Mouse (Mus musculus) retina, adult 2 months (tissue): ENCODE data around the gene Mob3b.

Experiments used
- DNase-seq: peaks from one replicate; pipeline ENCODE4 v3.0.0-alpha.2; 2012; ENCODE audit warnings: low read depth, low spot score

Mob3b gene

DNA sequence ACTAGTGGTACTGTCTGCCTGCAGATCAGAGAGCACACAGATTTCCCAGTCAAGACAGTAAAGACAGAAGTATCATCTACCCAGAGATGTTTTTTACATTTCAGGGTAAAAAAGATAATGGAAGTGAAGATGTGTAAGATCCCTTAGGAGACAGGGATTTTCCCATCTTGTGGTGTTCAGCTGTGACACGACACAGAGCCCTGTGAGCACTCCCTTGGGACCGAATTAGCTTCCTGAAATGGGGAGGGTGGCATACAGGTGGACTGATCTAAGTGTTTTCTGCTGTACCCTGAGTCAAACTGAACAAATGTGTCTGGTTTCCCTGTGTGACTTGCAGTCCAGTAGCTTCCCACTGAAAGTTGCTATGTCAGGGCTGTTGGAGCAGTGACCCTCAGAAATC, 42.3 kb downstream of the Mob3b start:
- no peak for DNase-seq

DNA sequence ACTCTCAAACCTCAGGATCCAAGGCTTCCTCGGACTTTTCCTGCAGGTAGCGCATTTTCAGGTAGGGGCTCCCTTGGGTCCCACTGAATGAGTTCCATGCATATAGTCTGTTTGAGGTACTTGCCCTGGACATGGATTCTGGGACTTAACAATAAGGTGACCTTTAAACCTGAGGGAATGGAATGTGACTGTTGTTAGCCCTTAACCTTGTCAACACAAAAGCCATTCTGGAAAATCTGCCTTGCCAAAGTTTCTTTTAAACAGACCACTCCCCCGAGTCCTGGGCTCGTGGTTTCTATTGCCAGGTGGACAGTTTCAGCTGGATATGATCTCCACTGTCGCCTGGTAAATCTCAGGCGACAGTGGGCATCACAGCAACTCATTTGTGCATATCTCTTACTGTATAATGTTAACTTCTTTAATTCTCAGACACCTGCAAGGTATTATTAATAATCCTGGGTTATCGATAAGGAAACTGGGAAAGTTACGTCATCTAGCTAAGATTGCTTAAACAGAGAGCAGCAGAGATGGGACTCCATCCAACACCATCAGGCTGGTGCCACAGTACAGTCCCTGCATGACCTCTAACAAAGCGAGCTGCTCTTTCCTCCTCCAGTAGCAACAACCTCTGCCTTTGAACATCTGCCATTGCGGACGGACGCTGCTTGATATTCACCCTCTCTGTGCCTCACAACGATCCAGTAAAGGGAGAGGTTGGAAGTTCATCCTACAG, 43.6 kb downstream of the Mob3b start:
- DNase-seq: no peak

GRCm38 (mm10) chr4:35112452-35112851, 44.8 kb downstream of the Mob3b start:
- no peak for DNase-seq

DNA sequence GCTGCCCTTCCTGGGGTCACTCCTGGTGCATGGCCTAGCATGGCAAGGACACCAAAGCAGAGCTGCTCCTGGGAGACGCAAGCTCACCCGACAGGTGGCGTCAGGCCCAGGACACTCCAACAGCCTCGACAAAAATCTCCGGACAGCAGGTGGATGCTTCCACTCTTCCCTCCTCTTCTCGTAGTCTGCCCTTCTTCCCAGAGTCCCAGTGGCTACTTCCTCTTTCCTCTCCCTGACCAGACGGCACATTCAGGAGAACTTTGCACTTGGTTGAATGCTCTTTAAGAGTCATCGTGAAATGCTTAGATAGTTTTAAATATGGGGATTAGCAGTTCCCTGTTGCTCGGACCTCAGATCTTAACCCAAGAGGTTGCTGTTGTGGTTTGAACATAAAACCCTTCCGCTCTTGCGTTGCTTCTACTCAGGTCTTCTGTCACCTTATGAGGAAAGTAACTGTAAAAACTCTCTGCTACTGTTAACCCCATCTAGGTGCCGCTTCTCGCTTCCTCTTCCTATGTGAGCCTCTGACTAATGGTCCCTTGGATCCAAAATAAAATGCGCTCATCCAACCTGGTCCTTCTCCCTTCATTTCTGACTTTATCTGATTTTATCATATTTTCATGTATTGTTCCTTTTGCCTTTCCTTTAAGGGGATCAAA, 52.0 kb downstream of the Mob3b start:
- DNase-seq: no peak

- no peak for DNase-seq
These were observed 56.1 kb downstream of the Mob3b start for GRCm38 (mm10) chr4:35101201-35101600.

- DNase-seq: peak; percentile 11
These were observed 57.2 kb downstream of the Mob3b start for GRCm38 (mm10) chr4:35099865-35100780.

- DNase-seq: no peak
These were observed 57.9 kb downstream of the Mob3b start for GRCm38 (mm10) chr4:35099210-35099864.

GRCm38 (mm10) chr4:35098552-35098951, 58.7 kb downstream of the Mob3b start:
- DNase-seq: no peak

GRCm38 (mm10) chr4:35096226-35097175, 60.8 kb downstream of the Mob3b start:
- DNase-seq: no peak

DNA sequence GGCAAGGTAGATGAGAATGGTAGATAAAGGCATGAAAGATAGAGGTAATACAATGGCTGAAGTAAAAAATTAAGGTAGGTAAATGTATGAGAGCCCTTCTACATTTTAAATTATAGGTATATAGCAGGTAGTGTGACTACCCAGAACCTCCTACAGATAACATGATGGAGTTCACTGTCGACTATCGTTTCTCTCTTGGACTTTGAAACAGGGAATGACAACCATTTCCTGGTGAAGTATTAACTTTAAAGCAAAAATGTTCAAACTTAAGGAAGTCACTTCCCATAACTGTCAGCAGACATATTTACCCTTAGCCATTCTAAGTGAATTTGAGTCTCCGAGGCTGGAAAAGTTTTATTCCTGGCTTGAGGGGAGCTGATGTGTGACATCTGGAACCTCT, 64.8 kb downstream of the Mob3b start:
- no peak for DNase-seq

DNA sequence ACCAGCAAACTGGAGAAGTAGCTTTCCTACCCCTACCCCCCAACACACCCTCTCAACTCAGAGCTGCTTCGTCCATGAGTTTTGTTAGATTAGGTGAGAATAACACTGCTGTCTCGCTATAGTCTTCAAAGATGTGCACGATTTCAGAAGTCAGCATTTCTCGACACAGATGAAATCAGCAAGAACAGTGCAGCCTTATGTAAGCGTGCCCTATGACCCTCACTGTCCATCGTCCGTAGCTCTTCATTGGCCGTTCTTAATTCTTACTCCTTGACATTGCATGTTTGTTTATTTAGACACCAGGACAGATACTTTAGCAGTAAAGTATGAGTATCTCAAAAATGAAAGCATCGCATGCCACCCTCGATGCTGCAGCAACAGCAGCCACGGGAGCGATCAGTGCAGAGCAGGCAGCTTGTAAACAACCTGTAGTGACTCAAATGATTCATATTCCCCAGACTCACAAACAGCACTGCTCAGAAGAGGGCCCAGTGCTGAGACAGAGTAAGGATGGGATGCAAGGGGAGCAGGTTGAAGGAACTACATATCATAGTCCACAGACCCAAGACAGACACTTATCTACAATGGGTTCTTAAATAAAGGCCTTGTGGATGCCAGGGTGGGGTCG, 66.0 kb downstream of the Mob3b start:
- DNase-seq: no peak

- no peak for DNase-seq
These were observed 67.7 kb downstream of the Mob3b start for GRCm38 (mm10) chr4:35089321-35090316.

DNA sequence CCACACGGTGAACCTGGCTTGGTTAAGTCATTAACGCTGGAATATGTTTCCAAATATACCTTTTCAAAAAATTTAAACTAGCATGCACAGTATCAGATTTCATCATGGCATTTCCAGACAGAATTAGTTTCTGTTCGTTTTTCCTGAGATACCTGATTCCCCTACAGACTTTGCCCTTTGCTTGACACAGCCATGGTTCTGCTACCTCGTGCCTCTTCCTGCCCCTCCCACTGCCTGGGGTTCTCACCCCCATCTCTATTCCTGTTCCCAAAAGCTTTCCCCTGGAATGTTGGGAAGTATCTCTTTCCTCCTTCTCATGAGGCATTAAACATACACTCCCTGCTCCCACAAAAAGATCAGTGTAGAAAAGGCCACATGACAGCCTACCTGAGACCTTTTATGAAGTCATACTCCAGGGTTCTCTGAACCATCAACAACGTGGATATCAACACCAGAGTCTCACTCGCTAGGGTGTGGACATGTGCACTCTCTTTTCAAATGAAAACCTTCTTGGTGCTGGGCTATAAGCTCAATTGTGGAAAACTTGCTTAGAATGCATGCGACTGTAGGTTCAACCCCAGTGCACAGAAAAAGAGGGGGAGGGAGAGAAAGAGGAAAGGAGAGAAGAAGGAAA, 71.1 kb downstream of the Mob3b start:
- DNase-seq: no peak

- DNase-seq: no peak
These were observed 73.2 kb downstream of the Mob3b start for GRCm38 (mm10) chr4:35084060-35084459.

DNA sequence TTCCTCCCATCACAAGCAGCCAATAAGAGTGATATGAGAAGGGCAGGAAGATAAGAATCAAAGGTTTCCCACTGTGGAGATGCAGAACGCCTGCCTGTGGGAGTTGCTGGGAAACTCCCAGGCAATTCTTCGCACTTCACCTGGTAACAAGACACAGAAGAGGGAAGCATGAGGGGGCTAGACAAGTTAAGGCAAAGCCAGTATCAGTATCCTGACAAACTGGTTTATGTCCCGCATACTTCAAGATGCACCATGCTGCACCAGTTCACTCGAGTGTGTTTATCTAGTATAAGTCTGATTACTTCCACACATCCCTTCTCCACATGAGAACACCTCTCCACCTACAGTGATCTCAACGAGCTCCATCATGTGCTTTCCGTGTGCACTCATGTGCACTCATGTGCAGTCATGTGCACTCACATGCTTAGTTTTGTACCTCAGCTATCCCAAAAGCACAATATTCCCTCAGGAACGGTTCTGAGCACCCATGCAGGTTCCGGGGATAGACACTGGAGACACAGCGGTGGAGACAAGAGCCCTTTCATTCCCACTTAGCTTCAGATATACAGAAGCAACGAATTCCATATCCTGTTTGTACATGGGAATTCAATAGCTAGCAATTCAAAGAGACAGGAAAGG, 74.7 kb downstream of the Mob3b start:
- no peak for DNase-seq

GRCm38 (mm10) chr4:35080285-35080684, 77.0 kb downstream of the Mob3b start:
- DNase-seq: no peak

DNA sequence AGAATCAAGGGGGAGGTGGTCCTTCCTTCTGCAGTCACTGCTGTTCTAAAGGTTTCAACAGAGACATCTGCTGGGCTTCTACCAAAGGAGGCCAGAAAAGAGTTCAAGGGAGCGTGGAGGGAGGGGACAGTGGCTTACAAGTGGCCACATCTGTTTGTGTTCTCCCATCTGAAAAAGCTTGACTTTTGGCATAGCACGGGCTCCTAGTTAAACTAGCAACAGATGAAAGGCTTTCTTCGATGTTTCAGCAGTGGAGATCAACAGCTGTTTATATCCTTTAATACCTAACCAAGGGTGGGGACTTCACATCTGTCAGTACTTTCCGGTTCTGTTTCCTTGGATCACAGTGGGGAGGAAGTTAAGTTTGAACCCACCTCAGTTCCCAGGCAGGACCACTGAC, 88.5 kb downstream of the Mob3b start:
- DNase-seq: no peak

DNA sequence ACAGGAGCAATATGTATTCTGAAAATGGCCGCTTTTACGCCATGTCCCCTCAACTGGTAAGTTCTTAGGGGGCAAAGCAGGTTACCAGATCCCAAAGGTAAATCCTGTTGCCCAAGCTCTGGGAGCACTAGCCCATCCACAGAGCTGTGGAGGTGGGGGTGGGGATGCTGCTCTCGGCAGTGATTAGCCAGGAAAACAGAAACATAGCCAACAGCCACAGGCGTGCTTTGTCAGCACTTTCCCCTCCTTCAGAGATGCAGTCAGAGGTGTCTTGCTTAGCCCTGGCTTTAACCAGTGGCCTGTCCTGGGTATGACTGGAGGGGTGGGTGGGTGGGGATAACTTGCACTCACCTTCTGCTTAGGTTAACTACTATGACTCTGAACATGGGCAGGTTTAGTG, 91.1 kb downstream of the Mob3b start:
- no peak for DNase-seq
